ENCODE assay signal across 17 mouse cellular contexts in the genomic region with DNA sequence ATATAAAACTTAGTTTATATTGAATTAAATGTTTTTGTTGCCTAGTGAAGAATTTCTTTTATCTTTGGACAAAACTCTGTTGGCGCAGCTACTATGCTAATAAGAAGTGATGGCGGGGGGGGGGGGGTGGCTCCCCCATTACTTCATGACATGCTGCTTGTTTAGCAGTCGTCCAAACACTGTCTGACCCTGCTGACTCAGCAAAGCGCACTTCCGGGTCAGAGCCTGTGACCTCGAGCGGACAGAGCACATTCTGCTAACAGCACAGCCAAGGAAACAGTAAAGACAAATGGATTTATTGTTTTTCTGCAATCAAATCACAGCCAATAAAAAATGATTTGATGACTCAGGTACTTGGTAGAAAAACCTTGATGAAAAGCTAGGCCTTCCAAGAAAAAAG.
DNase-seq lines count a peak whose midpoint lies in the region; ATAC-seq lines count a peak whose summit lies in the region.
"Had no signal": no experiment of that assay in that cellular context is flagged by ENCODE, and none has a peak within 500 bp of the region (broad histone marks: within the 10 kb centered on the region; RNA-seq: fewer than 3 reads in every experiment).

No protein-coding gene starts in this region.

- no peak overlapping the region for H3K27ac ChIP-seq in embryonic facial prominence, embryonic 10.5 days (replicated peaks)
- no peak overlapping the region for H3K27ac ChIP-seq in midbrain, embryonic 16.5 days (ENCODE audit: low read length)
- H3K27ac ChIP-seq: embryonic facial prominence, embryonic 15.5 days; forebrain, embryonic 12.5 days; heart, adult 2 months; layer of hippocampus, adult 2 months; liver, embryonic 14.5 days had no signal

- intact Hi-C loops in left cerebral cortex, postnatal 10 days (cut with DNase I): no loop called here

- no peaks in the 10 kb centered on the region for H3K27me3 ChIP-seq in embryonic facial prominence, embryonic 10.5 days (replicated peaks; ENCODE audit: low read depth, poor library complexity, severe bottlenecking)
- no peaks in the 10 kb centered on the region for H3K27me3 ChIP-seq in midbrain, embryonic 16.5 days (ENCODE audit: control insufficient read depth, insufficient read depth, low read depth, low read length)
- H3K27me3 ChIP-seq: embryonic facial prominence, embryonic 15.5 days; megakaryocyte, embryonic 14.5 days had no signal

- peak; percentile 58 for DNase-seq in adrenal gland, adult 2 months
- DNase-seq in adrenal gland, postnatal 4 days (ENCODE audit: low spot score in 2 of 2): no peak
- peak; percentile 56 for DNase-seq in lung, postnatal 10 days
- no peak for DNase-seq in lung, postnatal 25 days (ENCODE audit: low spot score)
- DNase-seq in embryonic facial prominence, embryonic 10.5 days (ENCODE audit: low spot score): peak; percentile 47
- DNase-seq in retina, postnatal 1 day: peak; percentile 45
- DNase-seq in left cerebral cortex, postnatal 10 days (ENCODE audit: extremely low spot score in 1 of 2, low spot score in 2 of 2): no peak
- DNase-seq: cerebellum, postnatal 25 days; heart, adult 2 months; heart, postnatal 14 days; right cerebral cortex, postnatal 4 days had no signal

- no peaks in the 10 kb centered on the region for H3K9me3 ChIP-seq in embryonic facial prominence, embryonic 10.5 days
- no peaks in the 10 kb centered on the region for H3K9me3 ChIP-seq in midbrain, embryonic 16.5 days (replicated peaks; ENCODE audit: control insufficient read depth, low read length, poor library complexity, severe bottlenecking)
- H3K9me3 ChIP-seq: embryonic facial prominence, embryonic 15.5 days; forebrain, embryonic 12.5 days; megakaryocyte, embryonic 14.5 days had no signal

- WGBS in embryonic facial prominence, embryonic 10.5 days: 40% methylated on average over 7 of the region's 7 CpGs
- WGBS in midbrain, embryonic 16.5 days: 62% methylated on average over 7 of the region's 7 CpGs

- H3K36me3 ChIP-seq in embryonic facial prominence, embryonic 10.5 days (replicated peaks): no peaks in the 10 kb centered on the region
- H3K36me3 ChIP-seq in midbrain, embryonic 16.5 days (ENCODE audit: control insufficient read depth, insufficient read depth, low read length): no peaks in the 10 kb centered on the region
- H3K36me3 ChIP-seq: embryonic facial prominence, embryonic 15.5 days; forebrain, embryonic 12.5 days had no signal

- H3K9ac ChIP-seq in midbrain, embryonic 16.5 days (ENCODE audit: low read depth, low read length): no peak overlapping the region
- H3K9ac ChIP-seq: embryonic facial prominence, embryonic 15.5 days; forebrain, embryonic 12.5 days; liver, embryonic 14.5 days had no signal

- peaks cover 3% of the 10 kb centered on the region; the same call in 1 of the 2 replicates for H3K4me1 ChIP-seq in embryonic facial prominence, embryonic 10.5 days
- H3K4me1 ChIP-seq in midbrain, embryonic 16.5 days (ENCODE audit: control insufficient read depth, insufficient read depth, low read length): no peaks in the 10 kb centered on the region
- H3K4me1 ChIP-seq: embryonic facial prominence, embryonic 15.5 days; megakaryocyte, embryonic 14.5 days had no signal

- no peak overlapping the region for H3K4me3 ChIP-seq in embryonic facial prominence, embryonic 10.5 days
- H3K4me3 ChIP-seq in midbrain, embryonic 16.5 days (ENCODE audit: low read depth, low read length): no peak overlapping the region
- H3K4me3 ChIP-seq: embryonic facial prominence, embryonic 15.5 days; forebrain, embryonic 12.5 days; heart, adult 2 months; layer of hippocampus, adult 2 months; megakaryocyte, embryonic 14.5 days had no signal

- no peak for ATAC-seq in midbrain, embryonic 16.5 days

- H3K4me2 ChIP-seq in midbrain, embryonic 16.5 days (ENCODE audit: low read length): no peak overlapping the region
- H3K4me2 ChIP-seq: embryonic facial prominence, embryonic 15.5 days; forebrain, embryonic 12.5 days had no signal

Comparison
In these comparisons a context has a peak if more than half of its experiments do, and no peak if none do; other contexts are left out.
1. DNase-seq: peak in adrenal gland, adult 2 months (single experiment), lung, postnatal 10 days (single experiment), embryonic facial prominence, embryonic 10.5 days (single experiment) and retina, postnatal 1 day (single experiment); none in adrenal gland, postnatal 4 days (0 of 2), lung, postnatal 25 days (single experiment) and left cerebral cortex, postnatal 10 days (0 of 2).